Mouse (Mus musculus) ES-Bruce4 (cell line): ENCODE measurements around the gene Pdzd7.

Experiments used
- CTCF ChIP-seq: IDR thresholded peaks from one replicate; pipeline ENCODE4 v1.8.1; 2011; ENCODE audit warnings: low read depth, low read length
- EP300 ChIP-seq: IDR thresholded peaks from 2 replicates; pipeline ENCODE4 v1.6.1; 2011; ENCODE audit warnings: low read depth, low read length; ENCODE audit not compliant: insufficient read depth

DNA sequence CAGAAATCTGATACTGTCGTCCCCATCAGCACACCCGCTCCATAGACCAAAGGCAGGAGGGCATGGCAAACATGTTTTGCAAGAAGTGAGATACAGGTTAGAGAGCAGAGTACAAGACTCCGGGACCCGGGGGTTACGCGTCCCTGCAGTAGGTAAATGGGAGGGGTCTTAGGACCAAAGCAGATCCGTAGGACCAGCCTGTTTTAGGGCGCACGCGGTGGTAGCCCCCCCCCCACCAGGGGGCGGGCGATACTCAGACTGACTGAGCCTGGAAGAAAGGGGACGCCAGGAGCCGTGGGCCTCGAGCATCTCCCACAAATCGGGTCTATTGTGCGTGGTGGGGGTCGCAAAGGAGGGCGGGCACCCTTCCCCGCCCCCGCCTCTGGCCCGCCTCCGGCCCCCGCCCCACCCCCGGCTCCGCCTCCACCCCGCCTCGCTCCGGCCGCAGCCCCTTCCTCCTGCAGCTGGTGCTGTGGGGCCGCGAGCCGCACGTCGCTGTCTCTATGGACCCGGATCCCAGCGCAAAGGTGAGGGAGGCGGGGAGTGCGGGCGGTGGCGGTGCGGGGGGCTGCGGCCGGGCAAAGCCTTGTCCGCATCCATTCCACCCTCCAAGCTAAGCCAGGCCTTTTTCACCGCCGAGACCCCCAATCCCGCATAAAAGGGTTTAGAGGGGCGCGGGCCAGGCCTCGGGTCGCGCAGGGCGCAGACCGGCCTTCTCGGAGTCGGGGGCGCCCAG, 56.5 kb downstream of the Pdzd7 start, which contains the start of gene Sema4g:
- TF ChIP-seq EP300: no peak
- TF ChIP-seq CTCF: peak; percentile 9
